Mouse (Mus musculus): ENCODE measurements around the gene Mgrn1.

Mgrn1 gene

GRCm38 (mm10) chr16:4964731-4965391 is 78.8 kb downstream of the Mgrn1 start:
- TF ChIP-seq NANOG (IDR thresholded peaks at IDR 0.05; ENCODE audit: borderline replicate concordance, low read length) (no peak), POU5F1 (IDR thresholded peaks at IDR 0.05; ENCODE audit: borderline replicate concordance, low read length) (no peak), CTCF (conservative IDR thresholded peaks at IDR 0.05; ENCODE audit: low read length) (no peak)
- no peaks in the 10 kb centered on the region for H3K27me3 ChIP-seq (ENCODE audit: insufficient read depth, low read length)
- peaks cover 29% of the 10 kb centered on the region for H3K36me3 ChIP-seq (ENCODE audit: insufficient read depth, low read length)
- H3K9me3 ChIP-seq (ENCODE audit: low read length), result no peaks in the 10 kb centered on the region
- H3K4me3 ChIP-seq (replicated peaks; ENCODE audit: low read length), result peak overlapping the region; percentile 94
- peaks cover 29% of the 10 kb centered on the region for H3K4me1 ChIP-seq (replicated peaks; ENCODE audit: low read depth, low read length)

DNA sequence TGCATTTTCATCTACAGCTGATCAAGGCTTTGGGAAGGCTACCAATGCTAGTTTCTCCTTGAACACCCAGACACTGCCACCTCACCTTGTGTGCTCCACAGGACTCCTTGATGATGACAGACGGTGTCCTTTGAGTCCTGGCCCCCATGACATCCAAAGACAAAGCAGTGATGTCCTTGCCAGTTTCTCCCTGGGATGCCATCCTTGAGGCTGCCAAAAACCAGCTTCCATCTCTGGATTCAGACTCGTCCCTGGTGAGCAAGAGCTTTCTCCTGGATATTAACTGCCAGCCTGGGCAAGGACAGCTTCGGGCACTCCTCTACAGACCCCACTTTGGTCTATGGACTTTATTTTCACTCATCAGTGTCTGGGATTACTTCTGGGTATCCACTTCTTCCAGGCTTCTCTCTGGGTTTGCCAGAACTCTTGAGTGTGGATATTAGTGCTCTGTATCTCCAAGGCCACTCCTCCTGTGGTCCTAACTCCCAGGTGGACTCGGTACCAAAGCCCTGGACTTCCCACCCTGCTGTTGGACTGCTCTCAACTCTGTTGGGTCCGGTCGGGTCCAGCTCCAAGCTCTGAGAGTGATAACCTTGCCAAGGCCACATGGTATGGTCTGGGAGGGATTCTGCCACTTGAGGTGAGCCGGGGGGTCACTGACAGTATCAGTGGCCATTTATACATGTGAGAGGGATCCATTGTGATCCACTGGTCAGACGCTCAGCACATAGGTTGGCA is 79.5 kb downstream of the Mgrn1 start:
- peak overlapping the region; percentile 94; the same call in 1 of the 2 replicates for H3K4me3 ChIP-seq (replicated peaks; ENCODE audit: low read length)
- no peaks in the 10 kb centered on the region for H3K9me3 ChIP-seq (ENCODE audit: low read length)
- peaks cover 22% of the 10 kb centered on the region for H3K36me3 ChIP-seq (ENCODE audit: insufficient read depth, low read length)
- no peak for TF ChIP-seq POU5F1 (IDR thresholded peaks at IDR 0.05; ENCODE audit: borderline replicate concordance, low read length)
- TF ChIP-seq CTCF (conservative IDR thresholded peaks at IDR 0.05; ENCODE audit: low read length), result no peak
- no peak for TF ChIP-seq NANOG (IDR thresholded peaks at IDR 0.05; ENCODE audit: borderline replicate concordance, low read length)
- peaks cover 32% of the 10 kb centered on the region for H3K4me1 ChIP-seq (replicated peaks; ENCODE audit: low read depth, low read length)
- H3K27me3 ChIP-seq (ENCODE audit: insufficient read depth, low read length), result no peaks in the 10 kb centered on the region

- no peak for TF ChIP-seq NANOG (IDR thresholded peaks at IDR 0.05; ENCODE audit: borderline replicate concordance, low read length)
- no peak for TF ChIP-seq POU5F1 (IDR thresholded peaks at IDR 0.05; ENCODE audit: borderline replicate concordance, low read length)
- TF ChIP-seq CTCF (conservative IDR thresholded peaks at IDR 0.05; ENCODE audit: low read length), result no peak
- Histone ChIP-seq H3K36me3 (ENCODE audit: insufficient read depth, low read length) (peaks cover 18% of the 10 kb centered on the region), H3K9me3 (ENCODE audit: low read length) (no peaks in the 10 kb centered on the region), H3K27me3 (ENCODE audit: insufficient read depth, low read length) (no peaks in the 10 kb centered on the region), H3K4me1 (replicated peaks; ENCODE audit: low read depth, low read length) (peaks cover 30% of the 10 kb centered on the region), H3K4me3 (replicated peaks; ENCODE audit: low read length) (no peak overlapping the region)
Observed at GRCm38 (mm10) chr16:4968426-4968825, 82.4 kb downstream of the Mgrn1 start.

DNA sequence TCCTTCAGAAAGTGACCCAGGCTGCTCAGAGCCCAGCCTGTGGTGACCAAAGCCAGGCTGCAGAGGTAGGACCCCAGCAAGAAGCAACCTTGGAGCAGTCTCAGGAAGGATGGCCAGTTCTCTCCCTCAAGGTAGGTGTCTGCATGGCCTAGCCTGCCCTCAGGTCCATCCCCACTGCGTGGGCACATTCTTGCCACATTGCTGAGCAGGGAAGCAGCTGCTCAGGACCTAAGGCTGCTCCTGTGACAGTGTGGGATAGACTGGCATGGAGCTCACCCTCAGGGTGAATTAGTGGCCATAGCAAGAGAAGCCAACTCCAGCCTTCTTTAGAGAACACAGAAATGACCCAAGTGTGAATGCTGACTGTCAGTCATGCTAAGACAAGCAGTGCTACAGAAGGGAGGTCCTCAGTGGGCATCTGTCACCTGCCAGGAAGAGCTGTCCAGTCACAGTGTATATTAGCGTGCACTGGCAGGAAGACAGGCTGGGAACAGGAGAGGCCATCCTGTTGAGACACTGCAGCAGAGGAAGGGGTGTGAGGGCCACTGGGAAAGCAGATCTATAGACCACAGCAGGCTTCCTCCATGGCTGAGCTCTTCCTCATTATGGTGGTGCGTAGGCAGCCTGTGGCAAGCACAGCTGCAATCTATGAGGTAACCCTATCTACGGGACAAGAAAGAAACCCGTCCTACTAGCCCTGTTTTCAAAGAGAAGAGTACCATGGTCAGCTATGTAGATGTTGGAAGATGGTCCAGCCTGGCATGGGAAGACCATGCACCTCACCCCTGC is 83.2 kb downstream of the Mgrn1 start:
- TF ChIP-seq NANOG (IDR thresholded peaks at IDR 0.05; ENCODE audit: borderline replicate concordance, low read length), result no peak
- no peak for TF ChIP-seq POU5F1 (IDR thresholded peaks at IDR 0.05; ENCODE audit: borderline replicate concordance, low read length)
- TF ChIP-seq CTCF (conservative IDR thresholded peaks at IDR 0.05; ENCODE audit: low read length), result no peak
- Histone ChIP-seq H3K9me3 (ENCODE audit: low read length) (no peaks in the 10 kb centered on the region), H3K27me3 (ENCODE audit: insufficient read depth, low read length) (no peaks in the 10 kb centered on the region), H3K4me3 (replicated peaks; ENCODE audit: low read length) (no peak overlapping the region), H3K36me3 (ENCODE audit: insufficient read depth, low read length) (peaks cover 18% of the 10 kb centered on the region), H3K4me1 (replicated peaks; ENCODE audit: low read depth, low read length) (peaks cover 29% of the 10 kb centered on the region)

- TF ChIP-seq CTCF (conservative IDR thresholded peaks at IDR 0.05; ENCODE audit: low read length) (no peak), NANOG (IDR thresholded peaks at IDR 0.05; ENCODE audit: borderline replicate concordance, low read length) (no peak), POU5F1 (IDR thresholded peaks at IDR 0.05; ENCODE audit: borderline replicate concordance, low read length) (no peak)
- Histone ChIP-seq H3K36me3 (ENCODE audit: insufficient read depth, low read length) (peaks cover 10% of the 10 kb centered on the region), H3K27me3 (ENCODE audit: insufficient read depth, low read length) (no peaks in the 10 kb centered on the region), H3K4me3 (replicated peaks; ENCODE audit: low read length) (0 out of 2 replicates have a peak overlapping the region, but pooled peaks have one; percentile 17), H3K4me1 (replicated peaks; ENCODE audit: low read depth, low read length) (peaks cover 26% of the 10 kb centered on the region), H3K9me3 (ENCODE audit: low read length) (no peaks in the 10 kb centered on the region)
Observed at GRCm38 (mm10) chr16:4971626-4972025, 85.6 kb downstream of the Mgrn1 start.

DNA sequence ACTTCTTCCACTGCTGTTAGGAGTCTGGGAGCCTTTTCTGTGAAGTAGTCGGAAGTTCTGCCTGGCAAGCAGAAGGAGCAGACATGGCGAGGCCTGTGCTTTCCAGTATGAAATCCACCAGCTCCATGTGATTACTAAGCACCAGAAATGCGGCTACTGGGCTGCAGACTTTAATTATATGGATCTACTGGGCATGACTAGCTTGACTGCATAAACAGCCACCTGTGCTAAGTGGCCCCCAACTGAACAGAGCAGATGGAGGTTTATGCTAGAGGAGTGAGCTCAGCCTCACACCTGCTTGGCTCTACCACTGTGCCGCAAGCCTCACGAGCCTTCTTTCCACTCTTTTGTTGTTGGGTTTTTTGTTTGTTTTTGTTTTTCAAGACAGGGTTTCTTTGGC is 88.5 kb downstream of the Mgrn1 start:
- TF ChIP-seq NANOG (IDR thresholded peaks at IDR 0.05; ENCODE audit: borderline replicate concordance, low read length), result no peak
- no peak for TF ChIP-seq CTCF (conservative IDR thresholded peaks at IDR 0.05; ENCODE audit: low read length)
- TF ChIP-seq POU5F1 (IDR thresholded peaks at IDR 0.05; ENCODE audit: borderline replicate concordance, low read length), result no peak

GRCm38 (mm10) chr16:4976180-4976579 is 90.1 kb downstream of the Mgrn1 start:
- Histone ChIP-seq H3K36me3 (ENCODE audit: insufficient read depth, low read length) (no peaks in the 10 kb centered on the region), H3K4me1 (replicated peaks; ENCODE audit: low read depth, low read length) (peaks cover 24% of the 10 kb centered on the region), H3K9me3 (ENCODE audit: low read length) (no peaks in the 10 kb centered on the region), H3K4me3 (replicated peaks; ENCODE audit: low read length) (no peak overlapping the region), H3K27me3 (ENCODE audit: insufficient read depth, low read length) (no peaks in the 10 kb centered on the region)
- no peak for TF ChIP-seq POU5F1 (IDR thresholded peaks at IDR 0.05; ENCODE audit: borderline replicate concordance, low read length)
- no peak for TF ChIP-seq CTCF (conservative IDR thresholded peaks at IDR 0.05; ENCODE audit: low read length)
- no peak for TF ChIP-seq NANOG (IDR thresholded peaks at IDR 0.05; ENCODE audit: borderline replicate concordance, low read length)

More for the DNA sequence above, 88.5 kb downstream of the Mgrn1 start:
- no peaks in the 10 kb centered on the region for H3K27me3 ChIP-seq (ENCODE audit: insufficient read depth, low read length)
- no peaks in the 10 kb centered on the region for H3K36me3 ChIP-seq (ENCODE audit: insufficient read depth, low read length)
- H3K4me1 ChIP-seq (replicated peaks; ENCODE audit: low read depth, low read length), result peaks cover 32% of the 10 kb centered on the region
- H3K4me3 ChIP-seq (replicated peaks; ENCODE audit: low read length), result no peak overlapping the region
- no peaks in the 10 kb centered on the region for H3K9me3 ChIP-seq (ENCODE audit: low read length)
